Mouse (Mus musculus): Measurements from ENCODE around the gene Slc45a1.

GRCm38 (mm10) chr4:150591602-150592001 is 60.4 kb downstream of the Slc45a1 start:
- TF ChIP-seq CTCF (IDR thresholded peaks at IDR 0.05; ENCODE audit: borderline replicate concordance, insufficient read depth, low read length) (no peak), POLR2A (IDR thresholded peaks at IDR 0.05; ENCODE audit: low read depth, low read length) (no peak)
